Mouse (Mus musculus): ENCODE data around the gene Cyp4a30b. TPM values are rescaled to one million over a fixed set of nuclear protein-coding genes. Genes with fewer than 3 reads are reported as not detected.
"Not testable (repeated sequence)": the region's sequence is repeated elsewhere in the genome, so short reads cannot be mapped to it uniquely, and the experiment has no call there.

Cyp4a30b gene
- not detected for total RNA-seq (2021)
- long read RNA-seq, experiment 1: 0 reads
- long read RNA-seq, experiment 2: 0 reads

- no peak for DNase-seq (ENCODE audit: low spot score)
Observed at GRCm38 (mm10) chr4:115452304-115452703, at the start of gene Cyp4a30b. TSS of gene Cyp4a30b (plus strand) at chr4:115452604.

- not testable (repeated sequence) for DNase-seq (ENCODE audit: low spot score)
Observed at GRCm38 (mm10) chr4:115411324-115411723, 41.1 kb upstream of the Cyp4a30b start, which contains the start of gene Cyp4a12b. TSS of gene Cyp4a12b (plus strand) at chr4:115411624.

GRCm38 (mm10) chr4:115450577-115451137, 1.7 kb upstream of the Cyp4a30b start:
- DNase-seq (ENCODE audit: low spot score): no peak

- not testable (repeated sequence) for DNase-seq (ENCODE audit: low spot score)
Observed at GRCm38 (mm10) chr4:115473585-115473984, 21.2 kb downstream of the Cyp4a30b start.

GRCm38 (mm10) chr4:115476051-115476450, 23.6 kb downstream of the Cyp4a30b start:
- DNase-seq (ENCODE audit: low spot score): peak; percentile 6

GRCm38 (mm10) chr4:115481006-115481652, 28.7 kb downstream of the Cyp4a30b start:
- DNase-seq (ENCODE audit: low spot score): no peak

- no peak for DNase-seq (ENCODE audit: low spot score)
Observed at GRCm38 (mm10) chr4:115496001-115496400, 43.6 kb downstream of the Cyp4a30b start, which contains the start of gene Cyp4a14. TSS of gene Cyp4a14 (minus strand) at chr4:115496142.

GRCm38 (mm10) chr4:115497466-115497865, 45.1 kb downstream of the Cyp4a30b start:
- DNase-seq (ENCODE audit: low spot score): no peak

GRCm38 (mm10) chr4:115513964-115514363, 61.6 kb downstream of the Cyp4a30b start:
- DNase-seq (ENCODE audit: low spot score): not testable (repeated sequence)

GRCm38 (mm10) chr4:115518000-115518399, 65.6 kb downstream of the Cyp4a30b start, which contains the start of gene Cyp4a10:
TSS of gene Cyp4a10 (plus strand) at chr4:115518264.
- not testable (repeated sequence) for DNase-seq (ENCODE audit: low spot score)

- DNase-seq (ENCODE audit: low spot score): no peak
Observed at GRCm38 (mm10) chr4:115519444-115519843, 67.0 kb downstream of the Cyp4a30b start.

Other genes with a start within 250 kb of the Cyp4a30b start
- gene Cyp4a29, start 210.5 kb upstream of the Cyp4a30b start, total RNA-seq (2021): not detected
- gene Cyp4a12a, start 153.6 kb upstream of the Cyp4a30b start, total RNA-seq (2021): under 1 TPM in 1 of 2 experiments, not detected in 1; 0.17 TPM
- not detected for gene Cyp4a12b, start 41.0 kb upstream of the Cyp4a30b start, total RNA-seq (2021)
- gene Cyp4a14, start 43.5 kb downstream of the Cyp4a30b start, total RNA-seq (2021): under 1 TPM in 1 of 2 experiments, not detected in 1; 0.12 TPM
- under 1 TPM in 1 of 2 experiments, not detected in 1; 0.19 TPM for gene Cyp4a10, start 65.7 kb downstream of the Cyp4a30b start, total RNA-seq (2021)
- gene Cyp4a31, start 111.0 kb downstream of the Cyp4a30b start, total RNA-seq (2021): under 1 TPM in 1 of 2 experiments, not detected in 1; 0.09 TPM
- gene Cyp4a32, start 148.4 kb downstream of the Cyp4a30b start, total RNA-seq (2021): not detected
- 1 to 10 TPM; 4.1 to 4.9 TPM for gene Cyp4b1, start 195.1 kb downstream of the Cyp4a30b start, total RNA-seq (2021)